Mouse (Mus musculus) hindbrain, embryonic 13.5 days (tissue): ENCODE results near the gene BC003965. TPM values are rescaled to one million over a fixed set of nuclear protein-coding genes. Genes with fewer than 3 reads are reported as not detected.

ENCODE experiments used
- ATAC-seq: fragments of 200-750 bp; cut with Nextera tagmentation; 2 replicates; pipeline ENCODE4 v1.8.0; 2017; ENCODE audit warnings: moderate TSS enrichment; ENCODE audit not compliant: low FRiP score
- H3K27ac ChIP-seq: fragments of 300-500 bp; sonication (generic); 2 replicates; pipeline ENCODE4 v1.5.1; 2015; ENCODE audit warnings: inconsistent platforms, mild to moderate bottlenecking, moderate library complexity
- H3K27me3 ChIP-seq: fragments of 300-500 bp; sonication (generic); 2 replicates; pipeline ENCODE4 v1.6.1; 2015; ENCODE audit warnings: mild to moderate bottlenecking, inconsistent platforms
- H3K36me3 ChIP-seq: fragments of 300-500 bp; sonication (generic); 2 replicates; pipeline ENCODE4 v1.6.1; 2015; ENCODE audit warnings: mild to moderate bottlenecking, inconsistent platforms
- H3K4me1 ChIP-seq: fragments of 300-500 bp; sonication (generic); replicated peaks from 2 replicates; pipeline ENCODE4 v1.6.1; 2015; ENCODE audit warnings: inconsistent platforms
- H3K4me2 ChIP-seq: fragments of 300-500 bp; sonication (generic); 2 replicates; pipeline ENCODE4 v1.6.1; 2015; ENCODE audit warnings: inconsistent platforms, mild to moderate bottlenecking, moderate library complexity
- H3K4me3 ChIP-seq: fragments of 300-500 bp; sonication (generic); 2 replicates; pipeline ENCODE4 v1.5.1; 2015; ENCODE audit warnings: mild to moderate bottlenecking, inconsistent platforms
- H3K9ac ChIP-seq: fragments of 300-500 bp; sonication (generic); 2 replicates; pipeline ENCODE4 v1.6.1; 2015; ENCODE audit warnings: mild to moderate bottlenecking, inconsistent platforms
- H3K9me3 ChIP-seq: fragments of 300-500 bp; sonication (generic); 2 replicates; pipeline ENCODE4 v1.6.1; 2016; ENCODE audit warnings: inconsistent platforms
- WGBS: fragments of 180-500 bp; shearing (Covaris S2); methylation state at CpG from one replicate; pipeline ENCODE4 v1.1.7; 2015; 5-methylcytosine and 5-hydroxymethylcytosine counted together
- polyA plus RNA-seq: library from polyadenylated mRNA; unstranded; fragments of >200 nt; fragmentation: Nextera tagmentation; extraction: Ambion mirVana; gene quantifications from 2 replicates; pipeline ENCODE4 v1.2.1, GENCODE M21; 2015

The BC003965 gene
- polyA plus RNA-seq, 1 experiment from 2014 or later, result 33.1 TPM

GRCm38 (mm10) chr17:25184961-25185360 is 607 bp downstream of the BC003965 start:
- no peak; the same call in 1 of the 2 replicates for ATAC-seq
- H3K36me3 ChIP-seq, result no peaks in the 10 kb centered on the region
- 7% methylated on average over 17 of the region's 17 CpGs for WGBS

GRCm38 (mm10) chr17:25187784-25188149 is 3.4 kb downstream of the BC003965 start:
- Histone ChIP-seq H3K27ac (0 out of 2 replicates have a peak overlapping the region, but pooled peaks have one; percentile 80), H3K9ac (peak overlapping the region; percentile 95), H3K9me3 (no peaks in the 10 kb centered on the region), H3K4me1 (peaks cover 44% of the 10 kb centered on the region), H3K36me3 (peaks cover 12% of the 10 kb centered on the region), H3K4me3 (peak overlapping the region; percentile 98), H3K27me3 (peaks cover 2% of the 10 kb centered on the region; the same call in 1 of the 2 replicates), H3K4me2 (peak overlapping the region; percentile 95)
- WGBS, result 5% methylated on average over 11 of the region's 11 CpGs
- no peak for ATAC-seq

More at GRCm38 (mm10) chr17:25184961-25185360, 607 bp downstream of the BC003965 start:
- Histone ChIP-seq H3K9me3 (no peaks in the 10 kb centered on the region), H3K4me1 (peaks cover 38% of the 10 kb centered on the region), H3K4me2 (peak overlapping the region; percentile 100), H3K4me3 (peak overlapping the region; percentile 92), H3K27ac (peak overlapping the region; percentile 60), H3K9ac (peak overlapping the region; percentile 89), H3K27me3 (peaks cover 20% of the 10 kb centered on the region)

GRCm38 (mm10) chr17:25188150-25189031 is 4.0 kb downstream of the BC003965 start, which contains the start of gene Unkl:
Gene Unkl, plus strand, starts transcription at chr17:25188397.
- under 1% methylated on average over 103 of the region's 104 CpGs for WGBS
- H3K4me3 ChIP-seq, result peak within 1 kb of the TSS; percentile 98
- peak; percentile 46 for ATAC-seq
- peak within 1 kb of the TSS; percentile 95 for H3K9ac ChIP-seq
- H3K9me3 ChIP-seq, result no peaks in the 10 kb centered on the region
- H3K27ac ChIP-seq, result peak within 1 kb of the TSS; percentile 80
- peaks cover 40% of the 10 kb centered on the region for H3K4me1 ChIP-seq
- H3K36me3 ChIP-seq, result peaks cover 12% of the 10 kb centered on the region
- H3K4me2 ChIP-seq, result peak within 1 kb of the TSS; percentile 95
- H3K27me3 ChIP-seq, result no peaks in the 10 kb centered on the region

- Histone ChIP-seq H3K27me3 (no peaks in the 10 kb centered on the region), H3K27ac (no peak overlapping the region), H3K9me3 (no peaks in the 10 kb centered on the region), H3K4me3 (peak overlapping the region; percentile 98), H3K36me3 (peaks cover 15% of the 10 kb centered on the region), H3K4me1 (peaks cover 34% of the 10 kb centered on the region), H3K4me2 (peak overlapping the region; percentile 95), H3K9ac (peak overlapping the region; percentile 95)
- WGBS, result 2% methylated on average over 16 of the region's 16 CpGs
- no peak for ATAC-seq
Observed at GRCm38 (mm10) chr17:25189091-25189490, 4.7 kb downstream of the BC003965 start.

GRCm38 (mm10) chr17:25202401-25202800 is 18.0 kb downstream of the BC003965 start:
- no peak overlapping the region for H3K27ac ChIP-seq
- no peak overlapping the region for H3K4me3 ChIP-seq
- no peaks in the 10 kb centered on the region for H3K27me3 ChIP-seq
- no peak for ATAC-seq
- WGBS, result 89% methylated on average over 4 of the region's 4 CpGs
- H3K36me3 ChIP-seq, result peaks cover 88% of the 10 kb centered on the region
- H3K4me2 ChIP-seq, result no peak overlapping the region
- H3K9ac ChIP-seq, result no peak overlapping the region
- no peaks in the 10 kb centered on the region for H3K9me3 ChIP-seq
- H3K4me1 ChIP-seq, result no peaks in the 10 kb centered on the region

- H3K4me1 ChIP-seq, result no peaks in the 10 kb centered on the region
- no peak overlapping the region for H3K4me3 ChIP-seq
- H3K9ac ChIP-seq, result no peak overlapping the region
- 96% methylated on average over 4 of the region's 4 CpGs for WGBS
- peaks cover 97% of the 10 kb centered on the region for H3K36me3 ChIP-seq
- H3K9me3 ChIP-seq, result no peaks in the 10 kb centered on the region
- no peak for ATAC-seq
- H3K4me2 ChIP-seq, result no peak overlapping the region
- no peaks in the 10 kb centered on the region for H3K27me3 ChIP-seq
- H3K27ac ChIP-seq, result no peak overlapping the region
Observed at GRCm38 (mm10) chr17:25210006-25210405, 25.7 kb downstream of the BC003965 start.

GRCm38 (mm10) chr17:25210680-25211466 is 26.5 kb downstream of the BC003965 start:
- WGBS, result 89% methylated on average over 15 of the region's 15 CpGs
- Histone ChIP-seq H3K4me2 (no peak overlapping the region), H3K4me1 (no peaks in the 10 kb centered on the region), H3K4me3 (no peak overlapping the region), H3K9ac (no peak overlapping the region), H3K27ac (no peak overlapping the region), H3K9me3 (no peaks in the 10 kb centered on the region), H3K27me3 (no peaks in the 10 kb centered on the region), H3K36me3 (peaks cover 97% of the 10 kb centered on the region)
- no peak for ATAC-seq

GRCm38 (mm10) chr17:25211705-25212104 is 27.4 kb downstream of the BC003965 start:
- Histone ChIP-seq H3K36me3 (peaks cover 97% of the 10 kb centered on the region), H3K4me2 (no peak overlapping the region), H3K9me3 (no peaks in the 10 kb centered on the region), H3K4me1 (no peaks in the 10 kb centered on the region), H3K9ac (no peak overlapping the region), H3K27ac (no peak overlapping the region), H3K4me3 (no peak overlapping the region), H3K27me3 (no peaks in the 10 kb centered on the region)
- WGBS, result 90% methylated on average over 4 of the region's 4 CpGs
- no peak for ATAC-seq

- Histone ChIP-seq H3K4me2 (no peak overlapping the region), H3K4me1 (no peaks in the 10 kb centered on the region), H3K9me3 (no peaks in the 10 kb centered on the region), H3K27ac (no peak overlapping the region), H3K27me3 (no peaks in the 10 kb centered on the region), H3K36me3 (peaks cover 93% of the 10 kb centered on the region), H3K9ac (no peak overlapping the region), H3K4me3 (no peak overlapping the region)
- ATAC-seq, result no peak
- 96% methylated on average over 3 of the region's 3 CpGs for WGBS
Observed at GRCm38 (mm10) chr17:25215431-25215830, 31.1 kb downstream of the BC003965 start.

GRCm38 (mm10) chr17:25218967-25219366 is 34.6 kb downstream of the BC003965 start:
- no peak for ATAC-seq
- 92% methylated on average over 9 of the region's 9 CpGs for WGBS
- H3K9ac ChIP-seq, result 0 out of 2 replicates have a peak overlapping the region, but pooled peaks have one; percentile 8
- H3K4me2 ChIP-seq, result no peak overlapping the region
- H3K9me3 ChIP-seq, result no peaks in the 10 kb centered on the region
- H3K36me3 ChIP-seq, result peaks cover 58% of the 10 kb centered on the region
- H3K27me3 ChIP-seq, result 0 out of 2 replicates have a peak, but pooled peaks cover 4% of the 10 kb centered on the region
- peaks cover 18% of the 10 kb centered on the region for H3K4me1 ChIP-seq
- no peak overlapping the region for H3K4me3 ChIP-seq
- no peak overlapping the region for H3K27ac ChIP-seq

GRCm38 (mm10) chr17:25219492-25220295 is 35.3 kb downstream of the BC003965 start:
- Histone ChIP-seq H3K9me3 (no peaks in the 10 kb centered on the region), H3K4me3 (no peak overlapping the region), H3K4me1 (peaks cover 18% of the 10 kb centered on the region), H3K36me3 (peaks cover 51% of the 10 kb centered on the region), H3K27me3 (0 out of 2 replicates have a peak, but pooled peaks cover 4% of the 10 kb centered on the region), H3K27ac (no peak overlapping the region), H3K4me2 (no peak overlapping the region), H3K9ac (no peak overlapping the region)
- ATAC-seq, result no peak
- WGBS, result 95% methylated on average over 15 of the region's 15 CpGs
